ENCODE assay signal across 33 mouse cellular contexts in the genomic region with DNA sequence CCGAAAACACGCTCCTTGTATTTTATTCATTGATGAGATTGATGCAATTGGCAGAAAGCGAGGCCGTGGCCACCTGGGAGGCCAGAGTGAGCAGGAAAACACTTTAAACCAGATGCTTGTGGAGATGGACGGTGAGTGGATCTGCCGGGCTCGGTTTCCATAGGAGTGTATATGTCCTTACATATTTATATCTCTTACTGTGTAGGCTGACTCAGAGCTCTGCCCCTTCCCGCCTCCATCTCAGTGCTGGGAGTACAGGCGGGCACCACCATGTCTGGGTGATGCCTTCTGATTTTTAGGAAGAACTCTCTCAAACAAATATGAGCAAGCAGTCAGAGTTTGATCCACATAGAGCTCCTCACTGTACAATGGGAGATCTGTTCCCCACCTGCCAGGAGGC. TPM values are rescaled to one million over a fixed set of nuclear protein-coding genes. Genes with fewer than 3 reads are reported as not detected.
"Had no signal": no experiment of that assay in that cellular context is flagged by ENCODE, and none has a peak within 500 bp of the region (broad histone marks: within the 10 kb centered on the region; RNA-seq: fewer than 3 reads in every experiment).

No protein-coding gene starts in this region.

- H3K9me3 ChIP-seq: embryonic facial prominence, embryonic 10.5 days; embryonic facial prominence, embryonic 12.5 days; embryonic facial prominence, embryonic 13.5 days; embryonic facial prominence, embryonic 15.5 days; forebrain, embryonic 10.5 days; forebrain, embryonic 12.5 days; forebrain, embryonic 13.5 days; forebrain, embryonic 15.5 days; heart, embryonic 10.5 days had no signal

- H3K27ac ChIP-seq: embryonic facial prominence, embryonic 10.5 days; embryonic facial prominence, embryonic 12.5 days; embryonic facial prominence, embryonic 13.5 days; embryonic facial prominence, embryonic 15.5 days; forebrain, embryonic 10.5 days; forebrain, embryonic 12.5 days; forebrain, embryonic 13.5 days; forebrain, embryonic 15.5 days; gastrocnemius, adult 2 months; heart, adult 2 months; heart, embryonic 10.5 days had no signal

- H3K4me2 ChIP-seq: embryonic facial prominence, embryonic 12.5 days; embryonic facial prominence, embryonic 13.5 days; embryonic facial prominence, embryonic 15.5 days; forebrain, embryonic 12.5 days; forebrain, embryonic 13.5 days; forebrain, embryonic 15.5 days had no signal

- DNase-seq: cerebellum, adult 8-10 months; cerebellum, adult 9-10 months; cerebellum, adult 9-11 months; cerebellum, postnatal 10 days; cerebellum, postnatal 14 days; cerebellum, postnatal 25 days; cerebellum, postnatal 36 days; embryo, embryonic 11 days; forebrain, postnatal 0 days; gastrocnemius, adult 2 months; gastrocnemius, postnatal 10 days; gastrocnemius, postnatal 14 days; gastrocnemius, postnatal 36 days; heart, adult 11 months; heart, adult 18-20 months; heart, adult 2 months had no signal

- H3K27me3 ChIP-seq: embryonic facial prominence, embryonic 12.5 days; embryonic facial prominence, embryonic 13.5 days; embryonic facial prominence, embryonic 15.5 days; forebrain, embryonic 12.5 days; forebrain, embryonic 13.5 days; forebrain, embryonic 15.5 days had no signal

- H3K9ac ChIP-seq: embryonic facial prominence, embryonic 12.5 days; embryonic facial prominence, embryonic 13.5 days; embryonic facial prominence, embryonic 15.5 days; forebrain, embryonic 12.5 days; forebrain, embryonic 13.5 days; forebrain, embryonic 15.5 days; forebrain, postnatal 0 days had no signal

- H3K4me3 ChIP-seq: embryonic facial prominence, embryonic 10.5 days; embryonic facial prominence, embryonic 12.5 days; embryonic facial prominence, embryonic 13.5 days; embryonic facial prominence, embryonic 15.5 days; erythroblast, embryonic 14.5 days; forebrain, embryonic 10.5 days; forebrain, embryonic 12.5 days; forebrain, embryonic 13.5 days; forebrain, embryonic 15.5 days; gastrocnemius, adult 2 months; heart, adult 2 months; heart, embryonic 10.5 days had no signal

- H3K4me1 ChIP-seq: embryonic facial prominence, embryonic 10.5 days; embryonic facial prominence, embryonic 12.5 days; embryonic facial prominence, embryonic 13.5 days; embryonic facial prominence, embryonic 15.5 days; forebrain, embryonic 10.5 days; forebrain, embryonic 12.5 days; forebrain, embryonic 13.5 days; forebrain, embryonic 15.5 days; heart, embryonic 10.5 days had no signal

- ATAC-seq: forebrain, embryonic 13.5 days; forebrain, embryonic 14.5 days; forebrain, embryonic 15.5 days; forebrain, embryonic 16.5 days; forebrain, postnatal 0 days had no signal

RNA-seq across cellular contexts. Expression of a gene that starts 22.4 kb away (rescaled TPM):
- total RNA-seq: common myeloid progenitor, adult 5-6 weeks; gastrocnemius, adult 18-20 months; gastrocnemius, adult 2 months; gastrocnemius, adult 8-10 months; gastrocnemius, postnatal 14 days; gastrocnemius, postnatal 36 days; granulocyte monocyte progenitor cell, adult 5-6 weeks; heart, adult 18-20 months; heart, adult 2 months; heart, adult 8-10 months had no signal
- polyA plus RNA-seq: erythroblast, embryonic 14.5 days had no signal
